Mouse (Mus musculus): Measurements from ENCODE around the gene Grhpr. TPM values are rescaled to one million over a fixed set of nuclear protein-coding genes. Genes with fewer than 3 reads are reported as not detected.
"Not testable (repeated sequence)": the region's sequence is repeated elsewhere in the genome, so short reads cannot be mapped to it uniquely, and the experiment has no call there.

Grhpr gene
- polyA plus RNA-seq, 1 experiment from 2014 or later, result 43.9 TPM

GRCm38 (mm10) chr4:44990560-44990959 lies 9.4 kb downstream of the Grhpr start:
- Histone ChIP-seq H3K4me3 (ENCODE audit: low read depth, low read length) (no peak overlapping the region), H3K4me1 (ENCODE audit: control insufficient read depth, insufficient read depth, low read length) (no peaks in the 10 kb centered on the region), H3K27ac (replicated peaks; ENCODE audit: low read depth, low read length) (no peak overlapping the region), H3K27me3 (ENCODE audit: control insufficient read depth, insufficient read depth, low read length) (no peaks in the 10 kb centered on the region), H3K36me3 (replicated peaks; ENCODE audit: control insufficient read depth, insufficient read depth, low read depth, low read length) (peaks cover 6% of the 10 kb centered on the region), H3K4me2 (ENCODE audit: low read depth, low read length) (no peak overlapping the region), H3K9ac (replicated peaks; ENCODE audit: low read length) (no peak overlapping the region), H3K9me3 (replicated peaks; ENCODE audit: control insufficient read depth, low read length) (no peaks in the 10 kb centered on the region)
- DNase-seq (ENCODE audit: low spot score) (no peak), ATAC-seq (replicated peaks; ENCODE audit: insufficient number of reproducible peaks, low FRiP score, low TSS enrichment, low read depth) (no peak)
- 81% methylated on average over 5 of the region's 5 CpGs for WGBS

DNA sequence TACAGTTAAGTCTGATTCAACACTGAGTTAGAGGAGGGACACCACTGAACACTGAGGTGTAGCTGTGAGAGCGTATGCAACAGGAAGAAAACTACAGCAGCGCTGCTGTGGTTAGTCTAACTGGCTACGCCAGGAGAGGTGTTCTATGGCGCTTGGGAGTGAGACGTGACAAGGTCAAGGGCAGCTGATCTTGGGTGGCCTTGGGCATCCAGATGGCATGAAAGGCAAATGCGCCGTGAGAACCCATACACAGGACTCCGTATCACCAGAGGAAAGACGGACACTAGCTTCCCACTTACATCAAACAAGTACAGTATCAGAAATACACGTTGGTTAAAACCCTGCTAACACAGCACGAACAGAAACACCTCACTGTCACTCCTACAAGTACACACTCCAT lies 11.1 kb downstream of the Grhpr start:
- not testable (repeated sequence) for H3K4me3 ChIP-seq (ENCODE audit: low read depth, low read length); H3K4me2 ChIP-seq (ENCODE audit: low read depth, low read length); ATAC-seq (replicated peaks; ENCODE audit: insufficient number of reproducible peaks, low FRiP score, low TSS enrichment, low read depth); H3K36me3 ChIP-seq (replicated peaks; ENCODE audit: control insufficient read depth, insufficient read depth, low read depth, low read length); H3K27me3 ChIP-seq (ENCODE audit: control insufficient read depth, insufficient read depth, low read length); H3K9ac ChIP-seq (replicated peaks; ENCODE audit: low read length); H3K4me1 ChIP-seq (ENCODE audit: control insufficient read depth, insufficient read depth, low read length); H3K27ac ChIP-seq (replicated peaks; ENCODE audit: low read depth, low read length); H3K9me3 ChIP-seq (replicated peaks; ENCODE audit: control insufficient read depth, low read length); DNase-seq (ENCODE audit: low spot score)
- WGBS, result 88% methylated on average over 11 of the region's 11 CpGs

DNA sequence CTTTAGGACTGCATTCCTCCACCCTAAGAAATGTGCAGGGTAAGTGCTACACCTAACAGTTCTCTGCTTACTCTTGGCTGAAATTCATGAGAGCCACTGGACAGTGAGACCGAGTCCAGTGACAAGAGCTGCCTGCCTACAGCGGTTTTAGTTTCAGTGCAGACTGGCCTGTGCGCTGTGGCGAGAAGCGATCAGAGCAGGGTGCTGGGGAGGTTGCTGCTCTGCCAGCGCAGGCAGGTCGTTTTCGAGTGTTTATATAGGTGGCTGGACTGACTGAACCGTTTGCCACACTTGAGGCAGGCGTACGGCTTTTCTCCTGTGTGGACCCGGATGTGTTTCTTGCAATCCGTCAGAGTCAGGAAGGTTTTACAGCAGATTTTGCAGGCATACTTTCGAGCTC lies 12.0 kb downstream of the Grhpr start:
- not testable (repeated sequence) for ATAC-seq (replicated peaks; ENCODE audit: insufficient number of reproducible peaks, low FRiP score, low TSS enrichment, low read depth); H3K36me3 ChIP-seq (replicated peaks; ENCODE audit: control insufficient read depth, insufficient read depth, low read depth, low read length); H3K4me3 ChIP-seq (ENCODE audit: low read depth, low read length); H3K4me2 ChIP-seq (ENCODE audit: low read depth, low read length); H3K4me1 ChIP-seq (ENCODE audit: control insufficient read depth, insufficient read depth, low read length); H3K9ac ChIP-seq (replicated peaks; ENCODE audit: low read length); H3K27me3 ChIP-seq (ENCODE audit: control insufficient read depth, insufficient read depth, low read length); DNase-seq (ENCODE audit: low spot score); H3K27ac ChIP-seq (replicated peaks; ENCODE audit: low read depth, low read length); H3K9me3 ChIP-seq (replicated peaks; ENCODE audit: control insufficient read depth, low read length)
- WGBS, result 86% methylated on average over 13 of the region's 14 CpGs

DNA sequence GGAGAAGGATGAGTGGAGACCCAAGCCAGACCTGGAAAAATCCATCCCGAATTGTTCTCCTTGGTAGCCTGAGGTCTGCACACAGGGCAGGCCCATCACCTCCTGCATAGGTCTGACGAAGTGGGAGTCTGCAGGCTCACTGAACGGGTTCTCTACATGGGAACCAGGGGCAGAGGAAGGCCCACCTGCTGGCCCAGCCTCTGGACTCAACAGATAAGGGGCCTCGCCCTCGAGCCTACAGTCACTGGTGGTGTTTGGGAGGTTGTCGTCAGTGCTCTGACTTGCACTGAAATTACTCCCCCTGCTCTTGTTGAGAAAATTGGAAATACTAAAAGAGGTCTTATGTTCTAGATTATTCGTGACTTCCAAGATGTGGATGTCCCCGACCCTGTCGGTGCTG lies 12.7 kb downstream of the Grhpr start:
- Histone ChIP-seq H3K4me3 (ENCODE audit: low read depth, low read length) (no peak overlapping the region), H3K4me1 (ENCODE audit: control insufficient read depth, insufficient read depth, low read length) (no peaks in the 10 kb centered on the region), H3K9ac (replicated peaks; ENCODE audit: low read length) (no peak overlapping the region), H3K9me3 (replicated peaks; ENCODE audit: control insufficient read depth, low read length) (no peaks in the 10 kb centered on the region), H3K27me3 (ENCODE audit: control insufficient read depth, insufficient read depth, low read length) (no peaks in the 10 kb centered on the region), H3K36me3 (replicated peaks; ENCODE audit: control insufficient read depth, insufficient read depth, low read depth, low read length) (peaks cover 6% of the 10 kb centered on the region), H3K27ac (replicated peaks; ENCODE audit: low read depth, low read length) (no peak overlapping the region), H3K4me2 (ENCODE audit: low read depth, low read length) (no peak overlapping the region)
- no peak for ATAC-seq (replicated peaks; ENCODE audit: insufficient number of reproducible peaks, low FRiP score, low TSS enrichment, low read depth)
- 87% methylated on average over 9 of the region's 9 CpGs for WGBS
- DNase-seq (ENCODE audit: low spot score), result no peak

- 89% methylated on average over 18 of the region's 18 CpGs for WGBS
These were observed 13.6 kb downstream of the Grhpr start for GRCm38 (mm10) chr4:44994776-44995175.

GRCm38 (mm10) chr4:44998071-44998470 lies 16.9 kb downstream of the Grhpr start:
- DNase-seq (ENCODE audit: low spot score), result no peak
- no peaks in the 10 kb centered on the region for H3K27me3 ChIP-seq (ENCODE audit: control insufficient read depth, insufficient read depth, low read length)
- H3K36me3 ChIP-seq (replicated peaks; ENCODE audit: control insufficient read depth, insufficient read depth, low read depth, low read length), result no peaks in the 10 kb centered on the region; the same call in 1 of the 2 replicates
- no peak overlapping the region for H3K9ac ChIP-seq (replicated peaks; ENCODE audit: low read length)
- no peak overlapping the region for H3K4me2 ChIP-seq (ENCODE audit: low read depth, low read length)
- no peak overlapping the region for H3K27ac ChIP-seq (replicated peaks; ENCODE audit: low read depth, low read length)
- no peak overlapping the region for H3K4me3 ChIP-seq (ENCODE audit: low read depth, low read length)
- no peaks in the 10 kb centered on the region for H3K9me3 ChIP-seq (replicated peaks; ENCODE audit: control insufficient read depth, low read length)
- no peaks in the 10 kb centered on the region for H3K4me1 ChIP-seq (ENCODE audit: control insufficient read depth, insufficient read depth, low read length)
- ATAC-seq (replicated peaks; ENCODE audit: insufficient number of reproducible peaks, low FRiP score, low TSS enrichment, low read depth), result no peak
- 65% methylated on average over 3 of the region's 3 CpGs for WGBS

More at GRCm38 (mm10) chr4:44994776-44995175, 13.6 kb downstream of the Grhpr start:
- no peak for DNase-seq (ENCODE audit: low spot score)
- Histone ChIP-seq H3K4me3 (ENCODE audit: low read depth, low read length) (no peak overlapping the region), H3K27me3 (ENCODE audit: control insufficient read depth, insufficient read depth, low read length) (no peaks in the 10 kb centered on the region), H3K4me2 (ENCODE audit: low read depth, low read length) (no peak overlapping the region), H3K27ac (replicated peaks; ENCODE audit: low read depth, low read length) (no peak overlapping the region), H3K36me3 (replicated peaks; ENCODE audit: control insufficient read depth, insufficient read depth, low read depth, low read length) (peaks cover 6% of the 10 kb centered on the region), H3K9ac (replicated peaks; ENCODE audit: low read length) (no peak overlapping the region), H3K4me1 (ENCODE audit: control insufficient read depth, insufficient read depth, low read length) (no peaks in the 10 kb centered on the region), H3K9me3 (replicated peaks; ENCODE audit: control insufficient read depth, low read length) (no peaks in the 10 kb centered on the region)
- ATAC-seq (replicated peaks; ENCODE audit: insufficient number of reproducible peaks, low FRiP score, low TSS enrichment, low read depth), result no peak

DNA sequence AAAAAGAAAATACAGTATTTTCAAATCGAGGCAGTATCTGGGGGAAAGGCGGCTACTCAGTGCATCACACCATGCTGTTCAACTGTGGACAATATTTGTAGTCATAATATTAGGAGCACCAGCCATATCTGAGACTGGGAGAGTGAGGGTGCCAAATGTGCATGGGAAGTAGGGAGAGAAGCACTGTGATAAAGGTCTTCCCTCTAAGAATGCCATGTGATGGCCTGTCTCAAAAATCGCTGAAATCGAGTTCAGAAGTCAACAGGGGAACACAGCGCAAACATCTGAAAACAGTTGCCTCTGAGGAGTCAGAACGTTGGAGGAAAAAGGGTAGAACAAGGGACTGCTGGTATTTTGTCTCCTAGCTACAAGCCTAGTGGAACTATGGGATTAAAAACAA lies 18.8 kb downstream of the Grhpr start:
- DNase-seq (ENCODE audit: low spot score) (no peak), ATAC-seq (replicated peaks; ENCODE audit: insufficient number of reproducible peaks, low FRiP score, low TSS enrichment, low read depth) (no peak)
- H3K27me3 ChIP-seq (ENCODE audit: control insufficient read depth, insufficient read depth, low read length), result no peaks in the 10 kb centered on the region
- no peak overlapping the region for H3K27ac ChIP-seq (replicated peaks; ENCODE audit: low read depth, low read length)
- H3K9ac ChIP-seq (replicated peaks; ENCODE audit: low read length), result no peak overlapping the region
- H3K4me3 ChIP-seq (ENCODE audit: low read depth, low read length), result no peak overlapping the region
- H3K4me1 ChIP-seq (ENCODE audit: control insufficient read depth, insufficient read depth, low read length), result no peaks in the 10 kb centered on the region
- H3K4me2 ChIP-seq (ENCODE audit: low read depth, low read length), result no peak overlapping the region
- no peaks in the 10 kb centered on the region for H3K36me3 ChIP-seq (replicated peaks; ENCODE audit: control insufficient read depth, insufficient read depth, low read depth, low read length)
- no peaks in the 10 kb centered on the region for H3K9me3 ChIP-seq (replicated peaks; ENCODE audit: control insufficient read depth, low read length)
- 90% methylated on average over 6 of the region's 6 CpGs for WGBS

- no peak overlapping the region for H3K4me3 ChIP-seq (ENCODE audit: low read depth, low read length)
- H3K4me2 ChIP-seq (ENCODE audit: low read depth, low read length), result no peak overlapping the region
- WGBS, result 83% methylated on average over 3 of the region's 3 CpGs
- no peak for DNase-seq (ENCODE audit: low spot score)
- no peaks in the 10 kb centered on the region for H3K36me3 ChIP-seq (replicated peaks; ENCODE audit: control insufficient read depth, insufficient read depth, low read depth, low read length)
- H3K4me1 ChIP-seq (ENCODE audit: control insufficient read depth, insufficient read depth, low read length), result no peaks in the 10 kb centered on the region
- H3K27me3 ChIP-seq (ENCODE audit: control insufficient read depth, insufficient read depth, low read length), result no peaks in the 10 kb centered on the region
- H3K9ac ChIP-seq (replicated peaks; ENCODE audit: low read length), result no peak overlapping the region
- no peak overlapping the region for H3K27ac ChIP-seq (replicated peaks; ENCODE audit: low read depth, low read length)
- ATAC-seq (replicated peaks; ENCODE audit: insufficient number of reproducible peaks, low FRiP score, low TSS enrichment, low read depth), result no peak
- H3K9me3 ChIP-seq (replicated peaks; ENCODE audit: control insufficient read depth, low read length), result no peaks in the 10 kb centered on the region
These were observed 24.3 kb downstream of the Grhpr start for GRCm38 (mm10) chr4:45005452-45005851.
